Mouse (Mus musculus): ENCODE data around the gene Sgms2.

Gene Sgms2

GRCm38 (mm10) chr3:131271559-131272373 is 219.4 kb downstream of the Sgms2 start, which contains the start of gene Hadh:
Gene Hadh (minus strand): TSS chr3:131272101.
- in situ Hi-C loops (cut with MboI, MseI), result no loop called here

GRCm38 (mm10) chr3:131271157-131271556 is 220.1 kb downstream of the Sgms2 start:
- in situ Hi-C loops (cut with MboI, MseI), result no loop called here

GRCm38 (mm10) chr3:131270381-131270780 is 220.8 kb downstream of the Sgms2 start:
- in situ Hi-C loops (cut with MboI, MseI), result no loop called here

Data from T-helper 17 cell (primary cell).